Mouse (Mus musculus): ENCODE measurements at regions not wholly inside any gene's neighbourhood (a gene's known extent, or its start where the extent isn't known, plus 50 kb on each side); places are given as distances from the start of the nearest gene placed in this dataset.

- peaks cover 42% of the 10 kb centered on the region for H3K27me3 ChIP-seq
- no peaks in the 10 kb centered on the region for H3K9me3 ChIP-seq (replicated peaks)
- no peak for ATAC-seq (ENCODE audit: insufficient read depth)
- no peaks in the 10 kb centered on the region for H3K36me3 ChIP-seq (replicated peaks)
- H3K27ac ChIP-seq (replicated peaks) = no peak overlapping the region
- H3K9ac ChIP-seq = no peak overlapping the region
- H3K4me3 ChIP-seq (replicated peaks) = no peak overlapping the region
- H3K4me1 ChIP-seq (replicated peaks) = no peaks in the 10 kb centered on the region
- H3K4me2 ChIP-seq = no peak overlapping the region
- 19% methylated on average over 10 of the region's 10 CpGs for WGBS (ENCODE audit: insufficient replicate concordance)
These were observed 149.8 kb downstream of the Opa1 start for GRCm38 (mm10) chr16:29728769-29729481.

GRCm38 (mm10) chr16:29730010-29730409 is 150.9 kb downstream of the Opa1 start:
- no peak overlapping the region for H3K9ac ChIP-seq
- WGBS (ENCODE audit: insufficient replicate concordance) = 8% methylated on average over 5 of the region's 5 CpGs
- no peaks in the 10 kb centered on the region for H3K36me3 ChIP-seq (replicated peaks)
- no peak overlapping the region for H3K4me3 ChIP-seq (replicated peaks)
- ATAC-seq (ENCODE audit: insufficient read depth) = no peak
- H3K4me2 ChIP-seq = no peak overlapping the region
- no peaks in the 10 kb centered on the region; the same call in 1 of the 2 replicates for H3K4me1 ChIP-seq (replicated peaks)
- H3K9me3 ChIP-seq (replicated peaks) = no peaks in the 10 kb centered on the region
- H3K27ac ChIP-seq (replicated peaks) = no peak overlapping the region
- peaks cover 53% of the 10 kb centered on the region for H3K27me3 ChIP-seq

GRCm38 (mm10) chr16:29732889-29733288 is 153.8 kb downstream of the Opa1 start:
- no peak overlapping the region for H3K9ac ChIP-seq
- ATAC-seq (ENCODE audit: insufficient read depth) = no peak
- no peaks in the 10 kb centered on the region for H3K9me3 ChIP-seq (replicated peaks)
- 30% methylated on average over 1 of the region's 1 CpGs for WGBS (ENCODE audit: insufficient replicate concordance)
- H3K4me1 ChIP-seq (replicated peaks) = no peaks in the 10 kb centered on the region; the same call in 1 of the 2 replicates
- no peak overlapping the region for H3K4me3 ChIP-seq (replicated peaks)
- no peak overlapping the region for H3K27ac ChIP-seq (replicated peaks)
- peaks cover 63% of the 10 kb centered on the region for H3K27me3 ChIP-seq
- H3K36me3 ChIP-seq (replicated peaks) = no peaks in the 10 kb centered on the region
- H3K4me2 ChIP-seq = no peak overlapping the region

- Histone ChIP-seq H3K27me3 (peaks cover 63% of the 10 kb centered on the region), H3K4me1 (replicated peaks) (no peaks in the 10 kb centered on the region; the same call in 1 of the 2 replicates), H3K36me3 (replicated peaks) (no peaks in the 10 kb centered on the region), H3K4me2 (no peak overlapping the region), H3K9ac (no peak overlapping the region), H3K27ac (replicated peaks) (no peak overlapping the region), H3K4me3 (replicated peaks) (no peak overlapping the region), H3K9me3 (replicated peaks) (no peaks in the 10 kb centered on the region)
- no peak for ATAC-seq (ENCODE audit: insufficient read depth)
- 68% methylated on average over 10 of the region's 10 CpGs for WGBS (ENCODE audit: insufficient replicate concordance)
These were observed 154.7 kb downstream of the Opa1 start for GRCm38 (mm10) chr16:29733847-29734246.

- Histone ChIP-seq H3K4me2 (no peak overlapping the region), H3K4me1 (replicated peaks) (no peaks in the 10 kb centered on the region; the same call in 1 of the 2 replicates), H3K36me3 (replicated peaks) (no peaks in the 10 kb centered on the region), H3K9ac (no peak overlapping the region), H3K4me3 (replicated peaks) (no peak overlapping the region), H3K9me3 (replicated peaks) (no peaks in the 10 kb centered on the region), H3K27ac (replicated peaks) (no peak overlapping the region), H3K27me3 (peaks cover 63% of the 10 kb centered on the region)
- 21% methylated on average over 1 of the region's 1 CpGs for WGBS (ENCODE audit: insufficient replicate concordance)
- ATAC-seq (ENCODE audit: insufficient read depth) = no peak
These were observed 155.2 kb downstream of the Opa1 start for GRCm38 (mm10) chr16:29734324-29734723.

GRCm38 (mm10) chr16:29734738-29735250 is 155.7 kb downstream of the Opa1 start:
- no peaks in the 10 kb centered on the region for H3K36me3 ChIP-seq (replicated peaks)
- H3K9ac ChIP-seq = no peak overlapping the region
- H3K27me3 ChIP-seq = peaks cover 60% of the 10 kb centered on the region
- H3K27ac ChIP-seq (replicated peaks) = no peak overlapping the region
- H3K4me1 ChIP-seq (replicated peaks) = no peaks in the 10 kb centered on the region; the same call in 1 of the 2 replicates
- no peak for ATAC-seq (ENCODE audit: insufficient read depth)
- H3K9me3 ChIP-seq (replicated peaks) = no peaks in the 10 kb centered on the region
- H3K4me3 ChIP-seq (replicated peaks) = no peak overlapping the region
- 12% methylated on average over 12 of the region's 12 CpGs for WGBS (ENCODE audit: insufficient replicate concordance)
- no peak overlapping the region for H3K4me2 ChIP-seq

GRCm38 (mm10) chr16:29735371-29736008 is 156.4 kb downstream of the Opa1 start:
- no peak overlapping the region for H3K4me3 ChIP-seq (replicated peaks)
- WGBS (ENCODE audit: insufficient replicate concordance) = 7% methylated on average over 12 of the region's 12 CpGs
- H3K9ac ChIP-seq = no peak overlapping the region
- no peaks in the 10 kb centered on the region for H3K9me3 ChIP-seq (replicated peaks)
- no peak overlapping the region for H3K4me2 ChIP-seq
- ATAC-seq (ENCODE audit: insufficient read depth) = no peak
- H3K4me1 ChIP-seq (replicated peaks) = no peaks in the 10 kb centered on the region; the same call in 1 of the 2 replicates
- no peak overlapping the region for H3K27ac ChIP-seq (replicated peaks)
- no peaks in the 10 kb centered on the region for H3K36me3 ChIP-seq (replicated peaks)
- H3K27me3 ChIP-seq = peaks cover 53% of the 10 kb centered on the region

GRCm38 (mm10) chr16:29736211-29736610 is 157.1 kb downstream of the Opa1 start:
- WGBS (ENCODE audit: insufficient replicate concordance) = 58% methylated on average over 9 of the region's 9 CpGs
- H3K27ac ChIP-seq (replicated peaks) = no peak overlapping the region
- H3K9ac ChIP-seq = no peak overlapping the region
- H3K4me2 ChIP-seq = no peak overlapping the region
- no peaks in the 10 kb centered on the region; the same call in 1 of the 2 replicates for H3K4me1 ChIP-seq (replicated peaks)
- no peaks in the 10 kb centered on the region for H3K36me3 ChIP-seq (replicated peaks)
- peaks cover 52% of the 10 kb centered on the region for H3K27me3 ChIP-seq
- H3K4me3 ChIP-seq (replicated peaks) = no peak overlapping the region
- H3K9me3 ChIP-seq (replicated peaks) = no peaks in the 10 kb centered on the region
- no peak for ATAC-seq (ENCODE audit: insufficient read depth)

GRCm38 (mm10) chr16:29738075-29738474 is 158.9 kb downstream of the Opa1 start:
- 70% methylated on average over 9 of the region's 9 CpGs for WGBS (ENCODE audit: insufficient replicate concordance)
- no peak overlapping the region for H3K9ac ChIP-seq
- no peak overlapping the region for H3K4me3 ChIP-seq (replicated peaks)
- no peaks in the 10 kb centered on the region for H3K36me3 ChIP-seq (replicated peaks)
- peaks cover 43% of the 10 kb centered on the region for H3K27me3 ChIP-seq
- no peak overlapping the region for H3K4me2 ChIP-seq
- no peak for ATAC-seq (ENCODE audit: insufficient read depth)
- H3K9me3 ChIP-seq (replicated peaks) = no peaks in the 10 kb centered on the region
- H3K27ac ChIP-seq (replicated peaks) = no peak overlapping the region
- no peaks in the 10 kb centered on the region; the same call in 1 of the 2 replicates for H3K4me1 ChIP-seq (replicated peaks)

GRCm38 (mm10) chr16:29742497-29743230 is 163.5 kb downstream of the Opa1 start:
- WGBS (ENCODE audit: insufficient replicate concordance) = 18% methylated on average over 14 of the region's 14 CpGs
- no peak overlapping the region for H3K4me3 ChIP-seq (replicated peaks)
- H3K27ac ChIP-seq (replicated peaks) = no peak overlapping the region
- H3K4me1 ChIP-seq (replicated peaks) = no peaks in the 10 kb centered on the region
- no peak overlapping the region for H3K4me2 ChIP-seq
- no peak for ATAC-seq (ENCODE audit: insufficient read depth)
- no peaks in the 10 kb centered on the region for H3K9me3 ChIP-seq (replicated peaks)
- peaks cover 4% of the 10 kb centered on the region; the same call in 1 of the 2 replicates for H3K27me3 ChIP-seq
- no peak overlapping the region for H3K9ac ChIP-seq
- no peaks in the 10 kb centered on the region for H3K36me3 ChIP-seq (replicated peaks)

GRCm38 (mm10) chr16:29745486-29745885 is 166.4 kb downstream of the Opa1 start:
- Histone ChIP-seq H3K9ac (no peak overlapping the region), H3K27ac (replicated peaks) (no peak overlapping the region), H3K27me3 (peaks cover 4% of the 10 kb centered on the region; the same call in 1 of the 2 replicates), H3K9me3 (replicated peaks) (no peaks in the 10 kb centered on the region), H3K36me3 (replicated peaks) (no peaks in the 10 kb centered on the region), H3K4me3 (replicated peaks) (no peak overlapping the region), H3K4me1 (replicated peaks) (no peaks in the 10 kb centered on the region), H3K4me2 (no peak overlapping the region)
- ATAC-seq (ENCODE audit: insufficient read depth) = no peak
- 58% methylated on average over 5 of the region's 5 CpGs for WGBS (ENCODE audit: insufficient replicate concordance)

Measured in liver, embryonic 15.5 days (tissue).